Mouse (Mus musculus) liver, embryonic 15.5 days (tissue): ENCODE results near the gene Sdsl. TPM values are rescaled to one million over a fixed set of nuclear protein-coding genes. Genes with fewer than 3 reads are reported as not detected.

ENCODE experiments used
- ATAC-seq: fragments of 200-750 bp; cut with Nextera tagmentation; 2 replicates; pipeline ENCODE4 v1.8.0; 2017; ENCODE audit warnings: moderate number of reproducible peaks, mild to moderate bottlenecking, moderate library complexity; ENCODE audit not compliant: insufficient read depth
- H3K27ac ChIP-seq: fragments of 300-500 bp; sonication (generic); replicated peaks from 2 replicates; pipeline ENCODE4 v1.5.1; 2015; ENCODE audit warnings: mild to moderate bottlenecking, inconsistent platforms
- H3K27me3 ChIP-seq: fragments of 300-500 bp; sonication (generic); 2 replicates; pipeline ENCODE4 v1.6.1; 2015; ENCODE audit warnings: mild to moderate bottlenecking, inconsistent platforms
- H3K36me3 ChIP-seq: fragments of 300-500 bp; sonication (generic); replicated peaks from 2 replicates; pipeline ENCODE4 v1.6.1; 2015; ENCODE audit warnings: moderate library complexity, mild to moderate bottlenecking, inconsistent platforms
- H3K4me1 ChIP-seq: fragments of 300-500 bp; sonication (generic); replicated peaks from 2 replicates; pipeline ENCODE4 v1.6.1; 2015; ENCODE audit warnings: inconsistent platforms
- H3K4me2 ChIP-seq: fragments of 300-500 bp; sonication (generic); 2 replicates; pipeline ENCODE4 v1.6.1; 2015; ENCODE audit warnings: moderate library complexity, mild to moderate bottlenecking, inconsistent platforms
- H3K4me3 ChIP-seq: fragments of 300-500 bp; sonication (generic); replicated peaks from 2 replicates; pipeline ENCODE4 v1.5.1; 2015; ENCODE audit warnings: mild to moderate bottlenecking, inconsistent platforms
- H3K9ac ChIP-seq: fragments of 300-500 bp; sonication (generic); 2 replicates; pipeline ENCODE4 v1.6.1; 2015; ENCODE audit warnings: moderate library complexity, mild to moderate bottlenecking, inconsistent platforms
- H3K9me3 ChIP-seq: fragments of 300-500 bp; sonication (generic); replicated peaks from 2 replicates; pipeline ENCODE4 v1.6.1; 2016; ENCODE audit warnings: inconsistent platforms
- WGBS: fragments of 180-500 bp; shearing (Covaris S2); methylation state at CpG from one replicate; pipeline ENCODE4 v1.1.7; 2015; ENCODE audit warnings: mixed read lengths; ENCODE audit not compliant: insufficient replicate concordance; 5-methylcytosine and 5-hydroxymethylcytosine counted together
- polyA plus RNA-seq: library from polyadenylated mRNA; unstranded; fragments of >200 nt; fragmentation: Nextera tagmentation; extraction: Ambion mirVana; gene quantifications from 2 replicates; pipeline ENCODE4 v1.2.1, GENCODE M21; 2015

The Sdsl gene
- polyA plus RNA-seq, 1 experiment from 2014 or later: 4.5 TPM

- no peaks in the 10 kb centered on the region for H3K9me3 ChIP-seq
- H3K27me3 ChIP-seq: peaks cover 98% of the 10 kb centered on the region
- H3K4me3 ChIP-seq: no peak overlapping the region
- no peak overlapping the region for H3K27ac ChIP-seq
- H3K4me2 ChIP-seq: no peak overlapping the region
- no peak for ATAC-seq
- 3% methylated on average over 10 of the region's 10 CpGs for WGBS
- no peak overlapping the region for H3K9ac ChIP-seq
- no peaks in the 10 kb centered on the region for H3K4me1 ChIP-seq
- no peaks in the 10 kb centered on the region for H3K36me3 ChIP-seq
These were observed 46.0 kb downstream of the Sdsl start for GRCm38 (mm10) chr5:120426572-120426971.

GRCm38 (mm10) chr5:120425711-120426110 lies 46.9 kb downstream of the Sdsl start:
- Histone ChIP-seq H3K27ac (no peak overlapping the region), H3K4me3 (no peak overlapping the region), H3K4me2 (no peak overlapping the region), H3K9me3 (no peaks in the 10 kb centered on the region), H3K4me1 (no peaks in the 10 kb centered on the region), H3K27me3 (peaks cover 93% of the 10 kb centered on the region), H3K9ac (no peak overlapping the region), H3K36me3 (no peaks in the 10 kb centered on the region)
- under 1% methylated on average over 16 of the region's 20 CpGs for WGBS
- no peak for ATAC-seq

DNA sequence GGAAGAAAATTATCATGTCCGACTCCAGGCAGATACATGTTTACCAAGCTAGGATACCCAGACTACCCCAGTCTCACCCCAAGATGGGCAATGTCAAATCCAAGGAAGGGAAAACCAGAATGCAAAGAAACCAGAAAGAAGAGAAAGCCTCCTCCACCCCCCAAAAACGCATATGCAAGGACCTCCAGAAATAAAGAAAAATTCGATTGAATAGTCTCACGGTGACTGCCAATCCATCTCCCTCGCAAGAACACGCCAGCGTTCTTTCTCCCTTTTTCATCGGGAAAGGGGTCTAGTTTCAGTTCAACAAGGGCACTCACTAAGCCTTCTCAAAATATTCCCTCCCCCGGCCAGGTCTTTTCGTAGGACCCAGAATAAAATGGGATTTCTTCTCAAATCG lies 48.0 kb downstream of the Sdsl start:
- Histone ChIP-seq H3K27me3 (peaks cover 88% of the 10 kb centered on the region), H3K4me3 (no peak overlapping the region), H3K9ac (no peak overlapping the region), H3K4me2 (no peak overlapping the region), H3K27ac (no peak overlapping the region), H3K9me3 (no peaks in the 10 kb centered on the region), H3K36me3 (no peaks in the 10 kb centered on the region), H3K4me1 (no peaks in the 10 kb centered on the region)
- 4% methylated on average over 11 of the region's 11 CpGs for WGBS
- ATAC-seq: no peak

DNA sequence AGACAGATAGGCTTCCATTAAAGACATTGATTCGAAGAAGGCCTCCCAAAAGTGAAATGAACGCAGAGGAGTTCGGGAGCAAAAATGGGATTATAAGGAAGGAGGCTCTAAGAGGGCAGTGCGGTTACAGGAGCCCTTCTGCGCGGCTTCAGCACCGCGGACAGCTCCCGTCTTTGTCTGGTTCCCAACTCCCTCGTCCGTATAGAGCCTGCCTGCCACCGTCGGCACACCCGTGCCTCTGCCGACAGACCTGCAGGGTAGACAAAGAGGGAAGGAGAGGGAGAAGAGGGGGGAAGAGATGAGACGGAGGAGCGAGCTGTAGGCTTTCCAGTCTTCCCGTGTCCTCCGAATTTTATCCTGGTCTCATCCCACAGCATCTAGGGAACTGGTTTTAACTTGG lies 48.6 kb downstream of the Sdsl start:
- WGBS: 1% methylated on average over 19 of the region's 19 CpGs
- H3K27ac ChIP-seq: no peak overlapping the region
- no peak overlapping the region for H3K9ac ChIP-seq
- H3K4me3 ChIP-seq: no peak overlapping the region
- H3K9me3 ChIP-seq: no peaks in the 10 kb centered on the region
- H3K4me2 ChIP-seq: no peak overlapping the region
- no peaks in the 10 kb centered on the region for H3K36me3 ChIP-seq
- H3K27me3 ChIP-seq: peaks cover 82% of the 10 kb centered on the region
- H3K4me1 ChIP-seq: no peaks in the 10 kb centered on the region
- ATAC-seq: no peak

- 65% methylated on average over 8 of the region's 8 CpGs for WGBS
- no peaks in the 10 kb centered on the region for H3K9me3 ChIP-seq
- ATAC-seq: no peak
- H3K27ac ChIP-seq: no peak overlapping the region
- no peak overlapping the region for H3K9ac ChIP-seq
- H3K36me3 ChIP-seq: no peaks in the 10 kb centered on the region
- no peaks in the 10 kb centered on the region for H3K4me1 ChIP-seq
- H3K27me3 ChIP-seq: peaks cover 43% of the 10 kb centered on the region
- H3K4me3 ChIP-seq: no peak overlapping the region
- H3K4me2 ChIP-seq: no peak overlapping the region
These were observed 52.5 kb downstream of the Sdsl start for GRCm38 (mm10) chr5:120420106-120420505.

- no peak overlapping the region for H3K27ac ChIP-seq
- no peak overlapping the region for H3K4me3 ChIP-seq
- WGBS: 52% methylated on average over 6 of the region's 6 CpGs
- H3K4me2 ChIP-seq: no peak overlapping the region
- no peak overlapping the region for H3K9ac ChIP-seq
- no peaks in the 10 kb centered on the region for H3K9me3 ChIP-seq
- no peak for ATAC-seq
- no peaks in the 10 kb centered on the region for H3K36me3 ChIP-seq
- no peaks in the 10 kb centered on the region for H3K4me1 ChIP-seq
- H3K27me3 ChIP-seq: peaks cover 36% of the 10 kb centered on the region
These were observed 59.2 kb downstream of the Sdsl start for GRCm38 (mm10) chr5:120413436-120413835.

GRCm38 (mm10) chr5:120409385-120410378 lies 62.9 kb downstream of the Sdsl start:
- ATAC-seq: no peak
- Histone ChIP-seq H3K4me1 (no peaks in the 10 kb centered on the region), H3K27ac (no peak overlapping the region), H3K4me3 (no peak overlapping the region), H3K36me3 (no peaks in the 10 kb centered on the region), H3K4me2 (no peak overlapping the region), H3K9ac (no peak overlapping the region), H3K9me3 (no peaks in the 10 kb centered on the region), H3K27me3 (peaks cover 44% of the 10 kb centered on the region)
- WGBS: 5% methylated on average over 41 of the region's 41 CpGs

DNA sequence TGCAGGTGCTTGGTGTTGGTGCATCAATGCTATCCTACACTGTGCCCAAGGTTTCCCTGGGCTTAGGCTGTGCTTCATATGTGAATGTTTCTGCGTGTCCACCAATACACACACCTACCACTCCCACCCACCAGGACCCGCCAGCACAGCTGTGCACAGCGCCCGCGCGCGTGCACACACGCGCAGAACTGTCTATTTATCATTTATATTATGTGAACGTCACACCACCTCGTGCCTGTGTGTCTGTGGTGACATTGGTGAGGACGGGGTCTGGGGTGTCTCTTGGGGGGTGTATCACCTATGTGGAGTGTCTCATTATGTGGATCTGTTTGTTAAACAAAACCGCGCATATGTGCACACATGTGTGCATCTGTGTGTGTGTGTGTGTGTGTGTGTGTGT lies 63.7 kb downstream of the Sdsl start:
- H3K27me3 ChIP-seq: peaks cover 44% of the 10 kb centered on the region
- no peaks in the 10 kb centered on the region for H3K9me3 ChIP-seq
- no peak for ATAC-seq
- no peaks in the 10 kb centered on the region for H3K4me1 ChIP-seq
- H3K9ac ChIP-seq: no peak overlapping the region
- no peak overlapping the region for H3K4me3 ChIP-seq
- H3K27ac ChIP-seq: no peak overlapping the region
- no peak overlapping the region for H3K4me2 ChIP-seq
- no peaks in the 10 kb centered on the region for H3K36me3 ChIP-seq
- WGBS: 64% methylated on average over 14 of the region's 14 CpGs

Other genes starting within 250 kb of the Sdsl start
- gene Lhx5, start 41.1 kb downstream of the Sdsl start, polyA plus RNA-seq: not detected in 2 replicates
- 1.6 and 2.3 TPM in 2 replicates for gene Sds, start 3.7 kb upstream of the Sdsl start, polyA plus RNA-seq
- 18.0 and 18.9 TPM in 2 replicates for gene Plbd2, start 30.8 kb upstream of the Sdsl start, polyA plus RNA-seq
- gene Slc8b1, start 38.4 kb upstream of the Sdsl start, polyA plus RNA-seq: 7.4 and 8.2 TPM in 2 replicates
- gene Tpcn1, start 115.9 kb upstream of the Sdsl start, polyA plus RNA-seq: 22.7 and 26.4 TPM in 2 replicates
- gene Iqcd, start 116.2 kb upstream of the Sdsl start, polyA plus RNA-seq: 0.90 and 1.2 TPM in 2 replicates
- gene Rita1, start 139.8 kb upstream of the Sdsl start, polyA plus RNA-seq: 4.0 TPM in 2 replicates
- 16.2 and 17.7 TPM in 2 replicates for gene Ddx54, start 139.9 kb upstream of the Sdsl start, polyA plus RNA-seq
- gene Cfap73, start 161.4 kb upstream of the Sdsl start, polyA plus RNA-seq: not detected in 2 replicates
- gene Rasal1, start 176.0 kb upstream of the Sdsl start, polyA plus RNA-seq: 0.07 and 0.32 TPM in 2 replicates
- gene Dtx1, start 239.1 kb upstream of the Sdsl start, polyA plus RNA-seq: 0.06 TPM in 2 replicates